Mouse (Mus musculus): ENCODE results near the gene Dnaja3. TPM values are rescaled to one million over a fixed set of nuclear protein-coding genes. Genes with fewer than 3 reads are reported as not detected.

Dnaja3 gene
- polyA plus RNA-seq, 1 experiment from 2014 or later = 58.5 TPM

DNA sequence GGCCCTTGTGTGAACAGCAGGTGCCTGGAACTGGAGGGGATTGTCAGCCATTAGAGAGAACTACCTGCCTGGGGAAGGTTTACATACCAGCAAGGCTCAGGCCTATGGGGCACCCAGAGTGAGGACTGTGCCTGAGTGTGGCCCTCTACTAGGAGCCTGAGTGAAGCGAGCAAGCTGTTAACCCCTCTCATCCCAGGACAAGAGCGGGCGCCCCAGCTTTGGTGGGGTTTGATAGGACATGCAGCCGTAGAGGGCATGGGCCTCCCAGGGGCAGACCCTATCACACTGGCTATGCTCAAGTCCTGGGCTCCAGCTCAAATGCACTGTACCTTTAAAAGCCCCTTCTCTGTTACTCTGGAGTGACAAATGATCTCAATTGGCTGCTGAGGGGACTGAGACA lies 7.0 kb downstream of the Dnaja3 start:
- H3K9me3 ChIP-seq = no peaks in the 10 kb centered on the region
- WGBS = 70% methylated on average over 4 of the region's 4 CpGs
- H3K27ac ChIP-seq (replicated peaks) = no peak overlapping the region
- H3K9ac ChIP-seq (replicated peaks) = no peak overlapping the region
- H3K36me3 ChIP-seq = peaks cover 20% of the 10 kb centered on the region
- H3K4me3 ChIP-seq = no peak overlapping the region
- no peaks in the 10 kb centered on the region for H3K27me3 ChIP-seq
- H3K4me2 ChIP-seq (replicated peaks) = no peak overlapping the region
- ATAC-seq (ENCODE audit: low FRiP score, low read depth) = no peak
- H3K4me1 ChIP-seq = peaks cover 23% of the 10 kb centered on the region

DNA sequence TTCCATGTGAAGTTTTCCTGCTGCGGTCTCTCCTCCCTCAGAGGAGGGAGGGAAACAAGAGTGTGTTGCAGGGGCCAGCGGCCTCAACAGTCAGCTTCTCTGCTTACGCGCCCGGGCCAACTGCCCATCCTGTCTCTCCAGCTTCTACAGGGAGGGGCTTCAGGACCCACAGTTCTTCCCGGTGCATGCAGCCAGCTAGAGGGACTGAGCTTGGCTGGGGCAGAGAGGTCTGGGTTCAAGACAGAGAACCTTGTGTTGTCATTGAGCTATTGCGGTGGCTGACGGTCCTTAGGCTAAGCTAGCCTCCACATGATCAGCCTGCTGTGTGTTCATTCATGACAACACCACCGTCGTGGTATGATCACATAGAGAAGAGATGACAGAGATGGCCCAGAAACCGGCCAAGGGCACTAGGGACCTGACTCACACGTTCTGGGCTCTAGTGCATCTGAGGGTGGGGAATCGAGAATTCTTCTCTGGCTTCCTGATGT lies 7.9 kb downstream of the Dnaja3 start:
- H3K9ac ChIP-seq (replicated peaks) = no peak overlapping the region
- H3K27ac ChIP-seq (replicated peaks) = no peak overlapping the region
- WGBS = 80% methylated on average over 13 of the region's 13 CpGs

DNA sequence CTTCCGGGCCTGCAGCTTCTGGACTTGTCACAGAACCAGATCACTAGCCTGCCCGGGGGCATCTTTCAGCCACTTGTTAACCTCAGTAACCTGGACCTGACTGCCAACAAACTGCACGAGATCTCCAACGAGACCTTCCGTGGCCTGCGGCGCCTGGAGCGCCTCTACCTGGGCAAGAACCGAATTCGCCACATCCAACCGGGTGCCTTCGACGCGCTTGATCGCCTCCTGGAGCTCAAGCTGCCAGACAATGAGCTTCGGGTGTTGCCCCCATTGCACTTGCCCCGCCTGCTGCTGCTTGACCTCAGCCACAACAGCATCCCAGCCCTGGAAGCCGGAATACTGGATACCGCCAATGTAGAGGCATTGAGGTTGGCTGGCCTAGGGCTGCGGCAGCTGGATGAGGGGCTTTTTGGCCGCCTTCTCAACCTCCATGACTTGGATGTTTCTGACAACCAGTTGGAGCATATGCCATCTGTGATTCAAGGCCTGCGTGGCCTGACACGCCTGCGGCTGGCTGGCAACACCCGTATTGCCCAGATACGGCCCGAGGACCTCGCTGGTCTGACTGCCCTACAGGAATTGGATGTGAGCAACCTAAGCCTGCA lies 8.7 kb downstream of the Dnaja3 start:
- H3K27me3 ChIP-seq = no peaks in the 10 kb centered on the region
- peaks cover 26% of the 10 kb centered on the region for H3K36me3 ChIP-seq
- no peak overlapping the region for H3K9ac ChIP-seq (replicated peaks)
- H3K27ac ChIP-seq (replicated peaks) = no peak overlapping the region
- H3K9me3 ChIP-seq = no peaks in the 10 kb centered on the region
- WGBS = 82% methylated on average over 28 of the region's 28 CpGs
- H3K4me1 ChIP-seq = peaks cover 10% of the 10 kb centered on the region
- no peak overlapping the region for H3K4me2 ChIP-seq (replicated peaks)
- ATAC-seq (ENCODE audit: low FRiP score, low read depth) = no peak
- no peak overlapping the region for H3K4me3 ChIP-seq

More for the DNA sequence above, 7.9 kb downstream of the Dnaja3 start:
- no peaks in the 10 kb centered on the region for H3K9me3 ChIP-seq
- no peaks in the 10 kb centered on the region for H3K27me3 ChIP-seq
- H3K36me3 ChIP-seq = peaks cover 26% of the 10 kb centered on the region
- no peak for ATAC-seq (ENCODE audit: low FRiP score, low read depth)
- H3K4me3 ChIP-seq = no peak overlapping the region
- peaks cover 17% of the 10 kb centered on the region for H3K4me1 ChIP-seq
- H3K4me2 ChIP-seq (replicated peaks) = no peak overlapping the region

DNA sequence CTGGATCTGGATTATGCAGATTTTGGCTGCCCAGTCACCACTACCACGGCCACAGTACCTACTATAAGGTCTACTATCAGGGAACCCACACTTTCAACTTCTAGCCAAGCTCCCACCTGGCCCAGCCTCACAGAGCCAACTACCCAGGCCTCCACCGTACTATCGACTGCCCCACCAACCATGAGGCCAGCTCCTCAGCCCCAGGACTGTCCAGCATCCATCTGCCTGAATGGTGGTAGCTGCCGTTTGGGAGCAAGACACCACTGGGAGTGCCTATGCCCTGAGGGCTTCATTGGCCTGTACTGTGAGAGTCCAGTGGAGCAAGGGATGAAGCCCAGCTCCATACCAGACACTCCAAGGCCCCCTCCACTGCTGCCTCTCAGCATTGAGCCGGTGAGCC lies 9.4 kb downstream of the Dnaja3 start:
- peaks cover 32% of the 10 kb centered on the region for H3K36me3 ChIP-seq
- no peak overlapping the region for H3K27ac ChIP-seq (replicated peaks)

DNA sequence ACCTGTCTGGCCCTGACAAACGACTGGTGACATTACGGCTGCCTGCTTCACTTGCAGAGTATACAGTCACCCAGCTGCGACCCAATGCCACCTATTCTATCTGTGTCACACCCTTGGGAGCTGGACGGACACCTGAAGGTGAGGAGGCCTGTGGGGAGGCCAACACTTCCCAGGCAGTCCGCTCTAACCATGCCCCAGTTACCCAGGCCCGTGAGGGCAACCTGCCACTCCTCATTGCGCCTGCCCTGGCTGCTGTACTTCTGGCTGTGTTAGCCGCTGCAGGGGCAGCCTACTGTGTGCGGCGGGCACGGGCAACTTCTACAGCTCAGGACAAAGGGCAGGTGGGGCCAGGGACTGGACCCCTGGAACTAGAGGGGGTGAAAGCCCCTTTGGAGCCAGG lies 9.9 kb downstream of the Dnaja3 start:
- Histone ChIP-seq H3K4me1 (peaks cover 6% of the 10 kb centered on the region; the same call in 1 of the 2 replicates), H3K27me3 (no peaks in the 10 kb centered on the region), H3K4me2 (replicated peaks) (no peak overlapping the region), H3K27ac (replicated peaks) (no peak overlapping the region), H3K4me3 (no peak overlapping the region), H3K36me3 (peaks cover 33% of the 10 kb centered on the region), H3K9me3 (no peaks in the 10 kb centered on the region), H3K9ac (replicated peaks) (0 out of 2 replicates have a peak overlapping the region, but pooled peaks have one; percentile 11)
- WGBS = 92% methylated on average over 11 of the region's 11 CpGs
- ATAC-seq (ENCODE audit: low FRiP score, low read depth) = no peak

More for the DNA sequence above, 9.4 kb downstream of the Dnaja3 start:
- Histone ChIP-seq H3K4me3 (no peak overlapping the region), H3K4me2 (replicated peaks) (no peak overlapping the region), H3K9ac (replicated peaks) (0 out of 2 replicates have a peak overlapping the region, but pooled peaks have one; percentile 11), H3K9me3 (no peaks in the 10 kb centered on the region), H3K27me3 (no peaks in the 10 kb centered on the region), H3K4me1 (peaks cover 6% of the 10 kb centered on the region; the same call in 1 of the 2 replicates)
- ATAC-seq (ENCODE audit: low FRiP score, low read depth) = no peak
- 91% methylated on average over 5 of the region's 5 CpGs for WGBS

DNA sequence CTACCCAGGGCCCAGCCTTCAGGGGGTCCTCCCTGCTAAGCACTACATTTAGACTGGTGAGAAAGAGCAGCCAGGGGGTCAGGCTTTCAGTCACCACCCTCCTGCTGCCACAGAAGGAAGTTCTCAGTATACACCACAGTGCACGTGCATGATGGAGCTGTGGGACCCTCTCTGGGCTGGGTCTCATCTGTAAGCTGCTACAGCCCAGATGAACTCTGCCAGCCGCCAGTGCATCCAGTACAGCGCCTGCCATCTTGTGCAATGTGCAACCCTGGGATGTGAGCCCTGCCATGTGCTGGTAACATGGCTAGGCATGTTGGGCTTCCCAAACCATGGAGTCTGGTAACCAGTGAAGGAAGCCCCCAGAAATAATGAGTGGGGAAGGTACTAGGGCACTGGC lies 10.4 kb downstream of the Dnaja3 start:
- no peak overlapping the region for H3K4me3 ChIP-seq
- no peak overlapping the region for H3K27ac ChIP-seq (replicated peaks)
- no peak overlapping the region for H3K4me2 ChIP-seq (replicated peaks)
- no peak overlapping the region for H3K9ac ChIP-seq (replicated peaks)
- H3K9me3 ChIP-seq = no peaks in the 10 kb centered on the region
- peaks cover 33% of the 10 kb centered on the region for H3K36me3 ChIP-seq
- H3K27me3 ChIP-seq = no peaks in the 10 kb centered on the region
- WGBS = 87% methylated on average over 3 of the region's 3 CpGs
- ATAC-seq (ENCODE audit: low FRiP score, low read depth) = no peak
- H3K4me1 ChIP-seq = peaks cover 9% of the 10 kb centered on the region

DNA sequence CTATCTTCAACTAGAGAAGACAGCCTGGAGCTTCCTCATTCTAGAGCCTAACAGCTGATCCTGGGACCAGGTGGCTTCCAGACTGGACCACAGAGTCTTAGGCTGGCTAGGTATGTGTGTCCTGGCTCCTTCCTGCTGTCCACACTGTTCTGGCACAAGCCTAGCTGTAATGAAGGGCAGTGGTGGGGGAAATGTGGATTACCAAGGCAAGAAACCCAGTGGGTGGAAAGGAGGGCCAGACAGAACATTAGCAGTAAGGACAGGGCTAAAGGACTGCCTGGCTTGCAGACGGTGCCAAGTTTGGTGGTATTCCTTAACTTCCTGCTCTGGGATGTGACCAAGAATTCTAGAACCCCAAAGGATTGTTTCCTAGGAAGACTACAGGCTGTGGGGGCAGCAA lies 11.3 kb downstream of the Dnaja3 start:
- Histone ChIP-seq H3K27ac (replicated peaks) (no peak overlapping the region), H3K9ac (replicated peaks) (no peak overlapping the region), H3K36me3 (peaks cover 33% of the 10 kb centered on the region), H3K4me3 (no peak overlapping the region), H3K4me2 (replicated peaks) (no peak overlapping the region), H3K27me3 (no peaks in the 10 kb centered on the region), H3K9me3 (no peaks in the 10 kb centered on the region), H3K4me1 (peaks cover 18% of the 10 kb centered on the region)
- WGBS = 90% methylated on average over 1 of the region's 1 CpGs
- no peak for ATAC-seq (ENCODE audit: low FRiP score, low read depth)

DNA sequence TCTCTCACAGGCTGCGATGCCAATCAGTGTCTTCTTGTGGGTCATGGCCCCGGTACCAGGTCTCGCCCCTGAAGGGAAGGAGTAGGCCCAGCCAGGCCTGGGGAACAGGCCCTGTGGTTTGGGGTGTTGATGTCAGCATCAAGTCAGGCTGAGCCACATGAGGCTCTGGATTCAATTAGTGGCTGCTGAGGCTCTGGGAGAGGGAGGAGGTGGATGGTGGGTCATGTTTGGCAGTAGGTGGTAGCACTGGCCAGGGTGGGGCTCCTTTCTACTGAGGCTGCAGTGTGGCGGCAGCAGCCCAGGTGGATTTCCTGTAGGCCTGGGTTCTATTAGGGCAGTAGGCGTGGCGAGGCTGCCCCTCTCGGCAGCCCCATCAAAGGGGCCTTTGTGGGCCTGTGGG lies 11.8 kb downstream of the Dnaja3 start:
- H3K27ac ChIP-seq (replicated peaks) = no peak overlapping the region
- no peaks in the 10 kb centered on the region for H3K9me3 ChIP-seq
- no peak overlapping the region for H3K4me2 ChIP-seq (replicated peaks)
- H3K4me3 ChIP-seq = no peak overlapping the region
- WGBS = 68% methylated on average over 7 of the region's 7 CpGs
- H3K4me1 ChIP-seq = peaks cover 23% of the 10 kb centered on the region
- no peak for ATAC-seq (ENCODE audit: low FRiP score, low read depth)
- H3K36me3 ChIP-seq = peaks cover 33% of the 10 kb centered on the region
- no peak overlapping the region for H3K9ac ChIP-seq (replicated peaks)
- H3K27me3 ChIP-seq = no peaks in the 10 kb centered on the region

DNA sequence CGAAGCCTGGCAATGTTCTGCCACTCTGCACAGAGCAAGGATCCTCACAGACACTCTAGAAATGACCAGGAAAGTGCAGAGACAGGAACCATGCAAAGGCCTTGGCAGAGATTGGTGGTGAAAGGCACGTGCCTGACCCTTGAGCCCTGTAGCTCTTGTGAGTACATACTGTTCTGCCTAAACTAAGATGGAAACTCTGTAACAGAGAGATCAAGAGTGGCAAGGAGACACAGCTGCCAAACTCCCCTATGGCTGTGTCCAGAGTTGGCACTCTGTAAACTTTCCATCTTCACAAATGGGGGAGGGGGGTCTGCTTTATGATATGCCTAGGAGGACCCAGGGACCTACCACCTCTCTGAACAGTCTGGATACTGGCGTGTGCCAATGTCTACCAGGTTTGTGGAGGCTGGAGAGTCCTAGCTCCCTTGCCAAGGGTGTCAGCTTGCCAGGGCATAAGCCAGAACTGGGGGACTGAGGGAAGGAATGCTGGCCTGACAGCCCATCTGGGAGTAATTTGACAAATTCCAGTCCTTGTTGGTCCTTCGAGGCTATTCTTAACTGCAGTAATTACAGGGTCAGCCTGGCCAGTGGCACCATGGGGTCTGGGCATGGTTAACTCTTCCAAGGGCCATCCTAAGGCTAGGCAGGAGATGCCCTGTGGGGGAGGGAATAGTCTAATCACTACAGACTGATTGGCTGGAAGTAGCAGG lies 13.1 kb downstream of the Dnaja3 start:
- no peak overlapping the region for H3K4me3 ChIP-seq
- no peaks in the 10 kb centered on the region for H3K9me3 ChIP-seq
- ATAC-seq (ENCODE audit: low FRiP score, low read depth) = no peak
- peaks cover 23% of the 10 kb centered on the region for H3K4me1 ChIP-seq
- H3K4me2 ChIP-seq (replicated peaks) = no peak overlapping the region
- WGBS = 71% methylated on average over 4 of the region's 4 CpGs
- H3K9ac ChIP-seq (replicated peaks) = no peak overlapping the region
- peaks cover 33% of the 10 kb centered on the region for H3K36me3 ChIP-seq
- H3K27me3 ChIP-seq = no peaks in the 10 kb centered on the region
- H3K27ac ChIP-seq (replicated peaks) = no peak overlapping the region

DNA sequence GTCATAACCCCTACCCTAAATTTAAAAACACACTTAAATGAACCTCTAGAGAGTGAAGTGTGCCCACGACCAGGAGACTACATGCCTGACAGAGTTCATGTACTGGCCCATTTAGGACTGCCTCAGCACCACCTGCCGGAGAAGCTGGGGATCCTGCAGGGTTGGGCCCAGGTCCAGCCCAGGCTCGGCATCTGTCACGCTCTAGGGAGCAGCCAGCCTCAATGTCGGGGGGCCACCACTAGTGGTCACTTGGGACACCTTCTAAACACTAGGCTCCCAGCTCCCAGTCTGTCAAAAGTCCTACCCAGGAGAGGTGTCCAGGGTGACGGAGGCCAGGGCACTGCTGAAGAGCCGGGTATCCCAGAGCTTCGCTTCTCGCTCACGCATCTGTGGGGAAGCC lies 14.9 kb downstream of the Dnaja3 start:
- no peak for ATAC-seq (ENCODE audit: low FRiP score, low read depth)
- H3K9me3 ChIP-seq = no peaks in the 10 kb centered on the region
- no peak overlapping the region for H3K9ac ChIP-seq (replicated peaks)
- peaks cover 34% of the 10 kb centered on the region for H3K4me1 ChIP-seq
- H3K36me3 ChIP-seq = peaks cover 24% of the 10 kb centered on the region
- 86% methylated on average over 10 of the region's 10 CpGs for WGBS
- H3K4me2 ChIP-seq (replicated peaks) = no peak overlapping the region
- no peaks in the 10 kb centered on the region for H3K27me3 ChIP-seq
- H3K27ac ChIP-seq (replicated peaks) = no peak overlapping the region
- no peak overlapping the region for H3K4me3 ChIP-seq

DNA sequence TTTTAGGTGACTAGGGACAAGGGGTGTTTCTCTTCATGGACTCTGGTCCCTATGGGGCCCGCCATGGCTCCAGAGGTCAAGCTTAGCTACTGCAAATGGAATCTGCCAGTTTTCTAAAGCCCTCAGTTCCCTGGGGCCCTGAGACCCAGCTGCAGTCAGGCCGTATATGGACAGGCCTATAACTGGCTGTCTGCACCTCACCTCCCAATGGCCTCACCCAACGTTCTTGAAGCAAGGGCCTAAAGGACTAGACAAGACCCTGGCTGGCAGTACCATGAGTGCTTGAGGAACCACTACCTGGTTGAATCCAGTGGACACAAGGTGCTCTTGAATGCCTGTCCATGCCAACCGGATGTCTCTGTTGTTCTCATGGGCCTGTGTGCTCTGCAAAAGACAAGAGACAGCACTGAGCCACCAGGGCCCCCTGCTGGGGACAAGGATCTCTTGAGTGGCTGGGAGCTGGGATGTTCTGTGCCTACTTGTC lies 15.5 kb downstream of the Dnaja3 start:
- ATAC-seq (ENCODE audit: low FRiP score, low read depth) = peak; percentile 23; the same call in 1 of the 2 replicates

More for the DNA sequence above, 15.5 kb downstream of the Dnaja3 start:
- no peak overlapping the region; the same call in 1 of the 2 replicates for H3K9ac ChIP-seq (replicated peaks)
- peaks cover 19% of the 10 kb centered on the region for H3K36me3 ChIP-seq
- H3K4me2 ChIP-seq (replicated peaks) = no peak overlapping the region
- 68% methylated on average over 4 of the region's 4 CpGs for WGBS
- peaks cover 34% of the 10 kb centered on the region for H3K4me1 ChIP-seq
- H3K4me3 ChIP-seq = no peak overlapping the region
- H3K27ac ChIP-seq (replicated peaks) = peak overlapping the region; percentile 60
- H3K9me3 ChIP-seq = no peaks in the 10 kb centered on the region
- no peaks in the 10 kb centered on the region for H3K27me3 ChIP-seq
